Mouse (Mus musculus) olfactory bulb, adult 2 months (tissue): Measurements from ENCODE around the gene Ccdc30.

ENCODE experiments used
- CTCF ChIP-seq: fragments of 200-500 bp; IDR thresholded peaks from 2 replicates; pipeline ENCODE4 v1.5.1; 2012; ENCODE audit warnings: low read depth, mild to moderate bottlenecking, low read length, moderate library complexity; ENCODE audit not compliant: insufficient read depth
- POLR2A ChIP-seq: fragments of 200-500 bp; IDR thresholded peaks from 2 replicates; pipeline ENCODE4 v1.6.1; 2012; ENCODE audit warnings: mild to moderate bottlenecking, low read depth, low read length, moderate library complexity; ENCODE audit not compliant: insufficient read depth

- TF ChIP-seq CTCF (no peak), POLR2A (no peak)
These were observed 37.8 kb upstream of the Ccdc30 start for GRCm38 (mm10) chr4:119453128-119453527.
